Mouse (Mus musculus) adrenal gland, postnatal 10 days (tissue): ENCODE measurements around the gene Rrp12. TPM values are rescaled to one million over a fixed set of nuclear protein-coding genes. Genes with fewer than 3 reads are reported as not detected.
"Not testable (repeated sequence)": the region's sequence is repeated elsewhere in the genome, so short reads cannot be mapped to it uniquely, and the experiment has no call there.

Experiments used
- DNase-seq: peaks from one replicate; pipeline ENCODE4 v3.0.0; 2021; ENCODE audit warnings: mixed read lengths
- long read RNA-seq, 2 experiments: library from polyadenylated mRNA; stranded (forward); transcript quantifications; one replicate each; pipeline ENCODE4 v2.0.0; 2021
- total RNA-seq, 2 experiments: library from RNA; stranded (reverse); gene quantifications; 2 replicates each; pipeline ENCODE4 v1.2.3; 2021

Gene Rrp12
- total RNA-seq: 10 to 100 TPM; 12.6 to 12.8 TPM
- long read RNA-seq, experiment 1, full-length matches to known transcripts: 10 of 15 reads
- long read RNA-seq, experiment 1, partial matches to known transcripts: 5 of 15 reads
- long read RNA-seq, experiment 1, other reads (novel, unspliced or antisense): 0 of 15 reads
- long read RNA-seq, experiment 2, full-length matches to known transcripts: 9 of 9 reads
- long read RNA-seq, experiment 2, partial matches to known transcripts: 0 of 9 reads
- long read RNA-seq, experiment 2, other reads (novel, unspliced or antisense): 0 of 9 reads

- peak; percentile 88 for DNase-seq
Observed at GRCm38 (mm10) chr19:41895460-41896318, at the start of gene Rrp12. Gene Rrp12 (minus strand): TSS chr19:41896173.

- DNase-seq: no peak
Observed at GRCm38 (mm10) chr19:41943841-41944240, 47.9 kb upstream of the Rrp12 start.

GRCm38 (mm10) chr19:41938539-41938938 is 42.6 kb upstream of the Rrp12 start:
- DNase-seq: no peak

- DNase-seq: no peak
Observed at GRCm38 (mm10) chr19:41935921-41936320, 39.9 kb upstream of the Rrp12 start.

- no peak for DNase-seq
Observed at GRCm38 (mm10) chr19:41934124-41934523, 38.2 kb upstream of the Rrp12 start.

GRCm38 (mm10) chr19:41933179-41934086 is 37.5 kb upstream of the Rrp12 start, which contains the start of the genes Exosc1 and Zdhhc16:
Gene Exosc1 (minus strand): TSS chr19:41933423.
Gene Zdhhc16 (plus strand): TSS chr19:41933480.
- DNase-seq: peak; percentile 99

- no peak for DNase-seq
Observed at GRCm38 (mm10) chr19:41932686-41933085, 36.7 kb upstream of the Rrp12 start.

GRCm38 (mm10) chr19:41920412-41921067 is 24.6 kb upstream of the Rrp12 start:
- DNase-seq: no peak

- DNase-seq: no peak
Observed at GRCm38 (mm10) chr19:41919471-41919870, 23.5 kb upstream of the Rrp12 start.

- no peak for DNase-seq
Observed at GRCm38 (mm10) chr19:41916853-41917252, 20.9 kb upstream of the Rrp12 start.

GRCm38 (mm10) chr19:41915294-41915693 is 19.3 kb upstream of the Rrp12 start:
- no peak for DNase-seq

GRCm38 (mm10) chr19:41914592-41914882 is 18.6 kb upstream of the Rrp12 start:
- DNase-seq: not testable (repeated sequence)

GRCm38 (mm10) chr19:41913774-41914591 is 18.0 kb upstream of the Rrp12 start:
- no peak for DNase-seq

- peak; percentile 76 for DNase-seq
Observed at GRCm38 (mm10) chr19:41912121-41913080, 16.4 kb upstream of the Rrp12 start.

- DNase-seq: peak; percentile 97
Observed at GRCm38 (mm10) chr19:41911178-41912073, 15.5 kb upstream of the Rrp12 start, which contains the start of gene Pgam1. Gene Pgam1 (plus strand): TSS chr19:41911923.

GRCm38 (mm10) chr19:41910396-41910795 is 14.4 kb upstream of the Rrp12 start:
- no peak for DNase-seq

- no peak for DNase-seq
Observed at GRCm38 (mm10) chr19:41908736-41909135, 12.8 kb upstream of the Rrp12 start.

- no peak for DNase-seq
Observed at GRCm38 (mm10) chr19:41907079-41907760, 11.2 kb upstream of the Rrp12 start.
